Mouse (Mus musculus) cerebellum, postnatal 25 days (tissue): ENCODE results near the gene Pds5b.
"Not testable (repeated sequence)": the region's sequence is repeated elsewhere in the genome, so short reads cannot be mapped to it uniquely, and the experiment has no call there.

Experiments
- DNase-seq, 2 experiments: peaks; one replicate each; pipeline ENCODE4 v3.0.0; 2021; ENCODE audit warnings: mixed read lengths in 2 of 2

Gene Pds5b

GRCm38 (mm10) chr5:150706651-150707050, 33.1 kb downstream of the Pds5b start:
- not testable (repeated sequence) for DNase-seq

DNA sequence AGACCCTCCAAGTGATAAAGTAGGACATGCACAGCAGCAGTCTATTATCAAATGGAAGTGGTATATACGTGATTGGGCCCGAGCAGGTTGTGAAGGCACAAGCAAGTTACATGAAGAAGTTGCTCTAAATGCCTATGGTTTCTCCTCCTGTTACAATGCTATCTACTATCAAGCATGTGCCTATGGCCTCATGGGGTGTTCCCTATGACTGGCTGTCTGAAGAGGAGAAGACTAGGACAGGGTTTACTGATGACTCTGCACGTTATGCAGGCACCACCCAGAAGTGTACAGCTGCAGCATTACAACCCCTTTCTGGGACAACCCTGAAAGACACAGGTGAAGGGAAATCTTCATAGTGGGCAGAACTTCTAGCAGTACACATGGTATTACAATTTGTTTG, 33.6 kb downstream of the Pds5b start:
- DNase-seq: not testable (repeated sequence)

DNA sequence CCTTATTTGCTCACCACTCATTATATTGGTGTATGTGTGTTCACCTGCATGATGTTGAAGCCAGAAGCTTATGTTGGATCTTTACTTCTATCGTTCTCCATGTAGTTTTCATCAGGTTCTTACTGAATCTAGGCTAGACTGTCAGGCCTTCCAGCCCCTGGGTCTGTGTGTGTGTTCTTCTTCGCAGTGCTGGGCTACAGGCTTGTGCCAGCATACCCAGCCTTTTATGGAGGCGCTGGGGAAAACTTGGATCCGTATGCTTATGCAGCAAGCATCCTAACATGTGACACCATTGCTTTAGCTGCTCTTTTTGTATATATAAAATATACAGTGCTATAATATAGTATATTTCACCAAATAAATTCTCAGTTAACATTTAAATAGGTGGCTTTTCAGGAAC, 38.0 kb downstream of the Pds5b start:
- DNase-seq: no peak

DNA sequence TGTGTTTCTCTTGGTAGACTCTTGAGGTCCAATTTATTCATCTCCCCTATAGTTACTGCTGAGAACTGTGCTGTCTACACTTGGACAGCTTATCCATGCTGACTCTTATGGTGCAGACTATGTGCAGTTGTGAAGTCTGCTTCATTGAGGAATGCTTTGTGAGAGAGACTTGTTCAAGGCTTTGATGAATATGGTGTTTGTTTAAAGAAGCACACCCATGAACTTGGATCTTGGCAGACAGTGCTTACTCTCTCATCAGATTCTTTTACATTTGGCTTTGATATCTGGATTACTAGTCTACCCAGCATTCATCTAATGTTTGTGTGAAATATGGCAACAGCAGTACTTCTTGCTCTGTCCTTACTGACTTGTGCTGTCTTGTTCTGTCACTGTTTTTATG, 39.9 kb downstream of the Pds5b start:
- no peak for DNase-seq

- peak; percentile 21 to 44 for DNase-seq
These were observed 44.2 kb downstream of the Pds5b start for GRCm38 (mm10) chr5:150717775-150718174.

- DNase-seq: no peak
These were observed 51.1 kb downstream of the Pds5b start for GRCm38 (mm10) chr5:150724641-150725040.

DNA sequence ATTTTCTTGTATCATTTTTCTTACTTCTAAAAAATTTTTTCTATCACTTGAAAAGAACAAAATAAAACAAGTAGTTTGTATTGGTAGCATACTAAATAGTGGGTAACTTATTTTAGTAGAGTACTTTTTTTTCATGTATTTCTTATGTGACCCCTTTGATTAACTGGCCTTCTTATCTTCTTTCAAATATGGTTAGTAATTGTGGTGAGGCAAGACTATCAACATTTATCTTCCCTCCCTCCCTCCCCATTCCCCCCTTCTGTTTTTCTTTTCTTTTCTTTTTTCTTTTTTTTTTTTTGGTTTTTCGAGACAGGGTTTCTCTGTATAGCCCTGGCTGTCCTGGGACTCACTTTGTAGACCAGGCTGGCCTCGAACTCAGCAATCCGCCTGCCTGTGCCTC, 63.5 kb downstream of the Pds5b start:
- not testable (repeated sequence) for DNase-seq

DNA sequence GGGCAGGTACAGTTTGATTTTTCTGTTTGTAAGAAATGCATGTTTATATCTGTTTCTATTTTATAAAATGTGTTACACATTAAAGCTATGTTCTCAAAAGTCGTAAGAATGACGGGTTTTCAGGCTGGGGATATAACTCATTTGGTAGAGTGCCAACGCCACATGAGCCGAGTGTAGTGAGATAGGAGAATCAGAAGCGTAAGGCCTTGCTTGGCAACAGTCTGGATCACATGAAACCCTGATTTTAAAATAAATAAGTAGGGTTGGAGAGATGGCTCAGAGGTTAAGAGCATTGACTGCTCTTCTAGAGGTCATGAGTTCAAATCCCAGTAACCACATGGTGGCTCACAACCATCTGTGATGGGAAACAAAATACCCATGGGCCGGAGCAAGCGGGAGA, 65.8 kb downstream of the Pds5b start:
- no peak for DNase-seq

GRCm38 (mm10) chr5:150740597-150740996, 67.1 kb downstream of the Pds5b start:
- no peak for DNase-seq

GRCm38 (mm10) chr5:150756623-150757022, 83.1 kb downstream of the Pds5b start:
- no peak for DNase-seq

GRCm38 (mm10) chr5:150772403-150772802, 98.9 kb downstream of the Pds5b start:
- no peak for DNase-seq

DNA sequence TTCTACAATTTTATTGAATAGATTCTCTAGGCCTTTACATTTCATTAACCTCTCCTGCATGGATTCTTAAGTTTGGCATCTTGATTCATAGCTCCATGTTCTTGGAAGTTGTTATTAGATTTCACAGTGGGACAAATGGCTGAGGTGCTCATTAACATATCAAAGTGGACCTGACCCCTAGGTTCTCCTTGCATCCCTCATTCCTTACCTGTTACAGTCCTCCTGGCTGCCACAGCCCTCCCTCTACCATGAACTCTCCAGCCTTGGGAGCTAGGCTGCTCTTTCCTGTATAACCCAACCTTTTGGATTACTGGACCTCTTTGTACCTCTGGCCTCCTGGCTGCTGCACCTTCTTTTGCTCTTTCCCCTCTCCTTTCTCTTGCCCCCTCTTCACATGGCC, 99.5 kb downstream of the Pds5b start:
- no peak for DNase-seq

DNA sequence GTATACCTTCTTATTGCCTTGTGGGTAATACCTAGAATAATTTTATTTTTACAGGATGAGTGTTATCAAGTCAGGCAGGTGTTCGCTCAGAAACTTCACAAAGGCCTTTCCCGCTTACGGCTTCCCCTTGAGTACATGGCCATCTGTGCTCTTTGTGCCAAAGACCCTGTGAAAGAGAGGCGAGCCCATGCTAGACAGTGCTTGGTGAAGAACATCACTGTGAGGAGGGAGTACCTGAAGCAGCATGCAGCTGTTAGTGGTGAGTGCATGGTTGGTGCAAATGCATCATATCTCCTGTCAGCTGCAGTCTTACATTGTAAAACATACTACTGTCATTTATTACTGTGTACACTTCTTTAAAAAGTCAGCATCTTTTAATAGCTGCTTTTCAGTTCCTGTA, 114.7 kb downstream of the Pds5b start:
- DNase-seq: no peak

DNA sequence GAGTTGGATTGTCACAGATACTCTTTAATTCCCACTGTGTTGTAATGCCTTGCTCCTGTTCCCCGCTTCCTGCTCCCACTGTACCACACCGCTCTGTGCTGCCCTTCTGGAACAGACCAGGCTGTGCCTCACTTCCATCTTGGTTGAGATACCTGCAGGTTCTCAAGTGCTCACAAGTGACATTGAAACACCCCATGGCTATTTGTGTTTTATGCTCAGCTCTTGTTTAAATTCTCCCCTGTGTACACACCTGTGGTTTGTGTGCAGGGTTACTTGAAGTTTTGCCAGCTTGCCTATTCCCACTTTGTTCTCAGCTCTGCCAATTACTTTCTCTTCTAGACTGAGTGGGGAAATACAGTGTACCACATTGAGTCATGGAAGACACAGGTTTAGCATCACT, 115.5 kb downstream of the Pds5b start:
- no peak for DNase-seq

- DNase-seq: no peak
These were observed 120.6 kb downstream of the Pds5b start for GRCm38 (mm10) chr5:150794181-150794580.

- no peak for DNase-seq
These were observed 126.5 kb downstream of the Pds5b start for GRCm38 (mm10) chr5:150800056-150800455.

GRCm38 (mm10) chr5:150814111-150814990, 140.8 kb downstream of the Pds5b start:
- no peak for DNase-seq

GRCm38 (mm10) chr5:150815400-150815799, 141.9 kb downstream of the Pds5b start:
- no peak for DNase-seq

DNA sequence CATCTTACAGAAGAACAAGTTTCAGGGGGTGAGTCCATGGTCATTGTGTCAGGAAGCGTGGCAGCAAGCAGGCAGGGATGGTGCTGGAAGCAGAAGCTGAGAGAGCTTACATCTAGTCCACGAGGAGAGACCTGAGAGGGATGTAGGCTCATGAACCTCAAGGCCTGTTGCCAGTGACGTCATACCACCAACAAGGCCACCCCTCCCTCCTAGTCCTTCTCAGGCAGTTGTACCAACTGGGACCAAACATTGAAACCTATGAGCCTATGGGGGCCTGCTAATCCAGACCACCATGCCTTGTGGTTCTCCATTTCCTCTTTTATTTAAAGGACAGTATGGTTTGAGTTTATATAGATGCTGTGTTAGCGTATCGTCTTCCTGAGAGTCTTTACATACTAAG, 143.2 kb downstream of the Pds5b start:
- no peak for DNase-seq

- no peak for DNase-seq
These were observed 144.5 kb downstream of the Pds5b start for GRCm38 (mm10) chr5:150818041-150818440.

GRCm38 (mm10) chr5:150818886-150819285, 145.3 kb downstream of the Pds5b start:
- DNase-seq: no peak

GRCm38 (mm10) chr5:150819520-150819919, 146.0 kb downstream of the Pds5b start:
- DNase-seq: no peak

DNA sequence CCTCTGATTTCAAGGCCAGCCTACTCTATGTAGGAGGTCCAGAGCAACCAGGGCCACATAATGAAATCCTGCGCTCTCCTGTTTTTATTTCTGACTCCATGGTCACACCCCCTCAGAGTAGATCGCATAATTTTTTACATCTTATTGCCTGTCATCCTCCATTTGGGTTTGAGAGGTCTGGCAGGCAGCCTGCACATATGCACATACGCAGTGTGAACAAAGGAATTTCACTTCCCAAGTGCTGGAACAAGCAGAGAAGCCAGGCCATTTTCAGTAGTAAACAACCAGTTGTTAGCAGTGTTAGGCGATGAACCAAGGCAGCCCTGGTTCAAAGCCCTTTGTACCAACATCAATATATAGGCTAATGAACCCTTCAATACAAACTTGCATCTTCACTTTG, 147.6 kb downstream of the Pds5b start:
- no peak for DNase-seq

DNA sequence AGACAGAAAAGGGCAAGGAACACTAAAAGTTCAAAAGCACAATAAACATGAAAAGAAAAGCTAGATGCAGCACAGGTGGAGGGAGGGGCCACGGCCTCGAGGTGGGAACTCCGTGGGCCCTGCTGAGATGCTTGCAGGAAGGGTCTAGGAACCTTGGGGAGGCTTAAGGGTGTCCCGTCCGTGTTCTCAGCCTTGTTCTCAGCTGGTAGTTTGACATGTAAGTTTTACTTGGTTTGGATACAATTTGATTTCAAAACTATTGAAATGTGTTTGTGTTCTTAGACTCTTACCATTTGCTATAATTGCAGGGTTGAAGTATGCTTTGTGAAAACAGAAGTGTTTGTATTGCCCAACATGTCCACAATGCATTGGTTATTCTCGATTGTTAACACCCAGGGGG, 149.2 kb downstream of the Pds5b start:
- no peak for DNase-seq

- DNase-seq: no peak
These were observed 149.8 kb downstream of the Pds5b start for GRCm38 (mm10) chr5:150823361-150823760.
